Mouse (Mus musculus) ES-E14 (cell line): Measurements from ENCODE around the gene Tradd.

ENCODE experiments used
- CHD2 ChIP-seq: IDR thresholded peaks from 2 replicates; pipeline ENCODE4 v1.6.1; 2014; ENCODE audit warnings: mild to moderate bottlenecking, low read depth, low read length, inconsistent platforms
- HCFC1 ChIP-seq: IDR thresholded peaks from 2 replicates; pipeline ENCODE4 v1.6.1; 2012; ENCODE audit warnings: low read length, inconsistent platforms, borderline replicate concordance; ENCODE audit not compliant: insufficient read depth
- MAFK ChIP-seq: IDR thresholded peaks from 2 replicates; pipeline ENCODE4 v1.6.1; 2014; ENCODE audit warnings: mild to moderate bottlenecking, low read depth, low read length, inconsistent platforms; ENCODE audit not compliant: insufficient read depth
- ZC3H11A ChIP-seq: IDR thresholded peaks from 2 replicates; pipeline ENCODE4 v1.6.1; 2012; ENCODE audit warnings: low read depth, mild to moderate bottlenecking, inconsistent platforms, low read length, borderline replicate concordance
- ZNF384 ChIP-seq: IDR thresholded peaks from 2 replicates; pipeline ENCODE4 v1.6.1; 2012; ENCODE audit warnings: low read depth, low read length, inconsistent platforms

DNA sequence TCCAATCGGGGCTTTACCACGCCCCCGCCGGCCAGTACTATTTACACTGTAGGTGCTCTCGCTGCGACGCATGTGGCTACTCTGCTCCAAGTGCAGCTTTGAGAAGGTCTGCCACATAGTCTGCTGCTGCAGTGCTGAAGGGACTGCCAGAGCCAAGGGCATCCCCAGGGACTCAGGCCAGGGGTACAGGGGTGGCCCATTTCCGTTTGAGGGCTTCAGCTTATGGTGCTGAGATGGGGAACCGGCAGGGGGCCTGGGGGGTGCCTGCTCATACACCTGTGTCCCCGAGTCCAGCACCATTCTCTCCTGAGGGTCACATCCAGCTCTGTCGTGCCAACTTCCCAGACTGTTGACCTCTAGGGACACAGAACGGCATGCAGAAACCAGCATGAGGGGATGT is 21.1 kb upstream of the Tradd start:
- TF ChIP-seq ZNF384 (no peak), CHD2 (no peak), HCFC1 (no peak), MAFK (no peak), ZC3H11A (no peak)
